Mouse (Mus musculus) CH12.LX (cell line): ENCODE data around the gene Phlpp2. TPM values are rescaled to one million over a fixed set of nuclear protein-coding genes. Genes with fewer than 3 reads are reported as not detected.

Experiments
- DNase-seq: peaks from one replicate; pipeline ENCODE4 v3.0.0-alpha.2; 2013; ENCODE audit errors: extremely low read depth
- H3K27ac ChIP-seq: 2 replicates; pipeline ENCODE4 v1.5.1; 2012; ENCODE audit warnings: low read depth, mild to moderate bottlenecking, control low read depth, moderate library complexity; ENCODE audit not compliant: insufficient read depth
- H3K27me3 ChIP-seq: replicated peaks from 2 replicates; pipeline ENCODE3; 2012; ENCODE audit warnings: inconsistent platforms
- H3K36me3 ChIP-seq, 2 experiments: replicated peaks in 1 of 2; 2 replicates each; pipeline versions ENCODE3 to v1.6.1; 2012; ENCODE audit warnings: inconsistent platforms in 1 of 2, low read length in 1 of 2, mild to moderate bottlenecking in 1 of 2, mixed read lengths in 1 of 2, moderate library complexity in 1 of 2; ENCODE audit not compliant: control insufficient read depth in 1 of 2, insufficient read depth in 1 of 2
- H3K4me1 ChIP-seq, 2 experiments: 2 replicates each; pipeline ENCODE4 v1.6.1; 2012; ENCODE audit warnings: inconsistent platforms in 1 of 2, moderate library complexity in 1 of 2; ENCODE audit not compliant: insufficient read depth in 2 of 2, control insufficient read depth in 1 of 2
- H3K4me2 ChIP-seq: 2 replicates; pipeline ENCODE4 v1.6.1; 2012; ENCODE audit warnings: low read depth, mild to moderate bottlenecking, control low read depth; ENCODE audit not compliant: poor library complexity, insufficient read depth, severe bottlenecking
- H3K4me3 ChIP-seq, 3 experiments: fragments of 150-350 bp in 1 of 3; sonication (generic) in 1 of 3; replicated peaks in 1 of 3; 2 replicates each; pipeline versions ENCODE3 to v1.5.1; 2011 to 2012; ENCODE audit warnings: low read depth in 2 of 3, low read length in 2 of 3, mild to moderate bottlenecking in 2 of 3, moderate library complexity in 2 of 3, control low read depth in 1 of 3, improper control_type of control experiment in 1 of 3, inconsistent platforms in 1 of 3, mixed read lengths in 1 of 3; ENCODE audit not compliant: poor library complexity in 1 of 3
- H3K79me2 ChIP-seq: replicated peaks from 2 replicates; pipeline ENCODE4 v1.6.1; 2012; ENCODE audit warnings: mild to moderate bottlenecking, moderate library complexity; ENCODE audit not compliant: control insufficient read depth, poor library complexity, insufficient read depth, severe bottlenecking; ENCODE audit errors: extremely low read depth
- H3K9ac ChIP-seq: 2 replicates; pipeline ENCODE4 v1.6.1; 2012; ENCODE audit warnings: low read depth, mild to moderate bottlenecking, control low read depth, moderate library complexity; ENCODE audit not compliant: insufficient read depth
- H3K9me3 ChIP-seq: replicated peaks from 2 replicates; pipeline ENCODE3; 2012; ENCODE audit warnings: low read length, inconsistent platforms, mixed read lengths
- BHLHE40 ChIP-seq: IDR thresholded peaks from 2 replicates; pipeline ENCODE4 v1.6.1; 2011; ENCODE audit warnings: mild to moderate bottlenecking, low read depth, low read length, improper control_type of control experiment
- CHD1 ChIP-seq: IDR thresholded peaks from 2 replicates; pipeline ENCODE4 v1.6.1; 2012; ENCODE audit warnings: low read depth, low read length, improper control_type of control experiment, inconsistent platforms
- ELF1 ChIP-seq: IDR thresholded peaks from 2 replicates; pipeline ENCODE4 v1.6.1; 2014; ENCODE audit warnings: low read depth, mild to moderate bottlenecking, inconsistent platforms, low read length, improper control_type of control experiment
- EP300 ChIP-seq: IDR thresholded peaks from 2 replicates; pipeline ENCODE4 v1.6.1; 2011; ENCODE audit warnings: low read length, improper control_type of control experiment
- ETS1 ChIP-seq: conservative IDR thresholded peaks from 2 replicates; pipeline ENCODE4 v1.6.1; 2012; ENCODE audit warnings: low read depth, mild to moderate bottlenecking, inconsistent platforms, low read length, improper control_type of control experiment, moderate library complexity
- GABPA ChIP-seq: IDR thresholded peaks from 2 replicates; pipeline ENCODE4 v1.6.1; 2012; ENCODE audit warnings: low read depth, low read length, improper control_type of control experiment, inconsistent platforms; ENCODE audit not compliant: insufficient replicate concordance
- JUN ChIP-seq: IDR thresholded peaks from 2 replicates; pipeline ENCODE4 v1.6.1; 2011; ENCODE audit warnings: low read depth, mild to moderate bottlenecking, low read length, improper control_type of control experiment, moderate library complexity; ENCODE audit not compliant: insufficient read depth
- JUND ChIP-seq: conservative IDR thresholded peaks from 2 replicates; pipeline ENCODE4 v1.6.1; 2011; ENCODE audit warnings: low read depth, low read length, improper control_type of control experiment
- KAT2A ChIP-seq: IDR thresholded peaks from 2 replicates; pipeline ENCODE4 v1.6.1; 2012; ENCODE audit warnings: low read length, improper control_type of control experiment, inconsistent platforms; ENCODE audit not compliant: insufficient replicate concordance
- MAFK ChIP-seq: IDR thresholded peaks from 2 replicates; pipeline ENCODE4 v1.6.1; 2011; ENCODE audit warnings: low read length, improper control_type of control experiment; ENCODE audit not compliant: insufficient replicate concordance
- MAX ChIP-seq: IDR thresholded peaks from 2 replicates; pipeline ENCODE4 v1.6.1; 2011; ENCODE audit warnings: low read length, improper control_type of control experiment
- MAZ ChIP-seq: IDR thresholded peaks from 2 replicates; pipeline ENCODE4 v1.6.1; 2012; ENCODE audit warnings: low read depth, mild to moderate bottlenecking, inconsistent platforms, low read length, improper control_type of control experiment, moderate library complexity
- MEF2A ChIP-seq: IDR thresholded peaks from 2 replicates; pipeline ENCODE4 v1.6.1; 2014; ENCODE audit warnings: low read depth, mild to moderate bottlenecking, inconsistent platforms, low read length, improper control_type of control experiment, borderline replicate concordance
- MXI1 ChIP-seq: IDR thresholded peaks from 2 replicates; pipeline ENCODE4 v1.6.1; 2011; ENCODE audit warnings: mild to moderate bottlenecking, low read depth, low read length, improper control_type of control experiment
- MYC ChIP-seq: IDR thresholded peaks from 2 replicates; pipeline ENCODE4 v1.6.1; 2011; ENCODE audit warnings: low read depth, mild to moderate bottlenecking, improper control_type of control experiment, low read length
- NELFE ChIP-seq: IDR thresholded peaks from 2 replicates; pipeline ENCODE4 v1.6.1; 2011; ENCODE audit warnings: low read depth, low read length, improper control_type of control experiment
- NRF1 ChIP-seq: IDR thresholded peaks from 2 replicates; pipeline ENCODE4 v1.6.1; 2014; ENCODE audit warnings: low read depth, mild to moderate bottlenecking, inconsistent platforms, low read length, improper control_type of control experiment, moderate library complexity
- PAX5 ChIP-seq: IDR thresholded peaks from 2 replicates; pipeline ENCODE4 v1.6.1; 2012; ENCODE audit warnings: low read length, inconsistent platforms, mixed read lengths
- POLR2A ChIP-seq: IDR thresholded peaks from 2 replicates; pipeline ENCODE4 v1.6.1; 2011; ENCODE audit warnings: low read depth, mild to moderate bottlenecking, improper control_type of control experiment, low read length
- POLR2AphosphoS2 ChIP-seq: IDR thresholded peaks from 2 replicates; pipeline ENCODE4 v1.6.1; 2011; ENCODE audit warnings: low read depth, low read length, improper control_type of control experiment
- RAD21 ChIP-seq: IDR thresholded peaks from 2 replicates; pipeline ENCODE4 v1.6.1; 2011; ENCODE audit warnings: low read depth, mild to moderate bottlenecking, low read length, improper control_type of control experiment, moderate library complexity
- RCOR1 ChIP-seq: conservative IDR thresholded peaks from 2 replicates; pipeline ENCODE4 v1.6.1; 2012; ENCODE audit warnings: low read depth, mild to moderate bottlenecking, inconsistent platforms, low read length, improper control_type of control experiment
- SIN3A ChIP-seq: IDR thresholded peaks from 2 replicates; pipeline ENCODE4 v1.6.1; 2012; ENCODE audit warnings: low read length, improper control_type of control experiment, inconsistent platforms
- SMC3 ChIP-seq: IDR thresholded peaks from 2 replicates; pipeline ENCODE4 v1.6.1; 2011; ENCODE audit warnings: low read depth, low read length, improper control_type of control experiment
- TBP ChIP-seq: conservative IDR thresholded peaks from 2 replicates; pipeline ENCODE4 v1.6.1; 2011; ENCODE audit warnings: low read depth, low read length, improper control_type of control experiment
- TCF12 ChIP-seq: IDR thresholded peaks from 2 replicates; pipeline ENCODE4 v1.6.1; 2014; ENCODE audit warnings: low read depth, mild to moderate bottlenecking, inconsistent platforms, low read length, improper control_type of control experiment
- UBTF ChIP-seq: IDR thresholded peaks from 2 replicates; pipeline ENCODE4 v1.6.1; 2012; ENCODE audit warnings: low read depth, mild to moderate bottlenecking, inconsistent platforms, low read length, improper control_type of control experiment, moderate library complexity
- USF1 ChIP-seq: IDR thresholded peaks from 2 replicates; pipeline ENCODE4 v1.6.1; 2014; ENCODE audit warnings: low read depth, mild to moderate bottlenecking, inconsistent platforms, low read length, improper control_type of control experiment
- USF2 ChIP-seq: conservative IDR thresholded peaks from 2 replicates; pipeline ENCODE4 v1.6.1; 2011; ENCODE audit warnings: low read depth, low read length, improper control_type of control experiment
- ZC3H11A ChIP-seq: IDR thresholded peaks from 2 replicates; pipeline ENCODE4 v1.6.1; 2012; ENCODE audit warnings: low read depth, mild to moderate bottlenecking, inconsistent platforms, low read length, improper control_type of control experiment
- ZMIZ1 ChIP-seq: IDR thresholded peaks from 2 replicates; pipeline ENCODE4 v1.6.1; 2012; ENCODE audit warnings: low read depth, mild to moderate bottlenecking, inconsistent platforms, low read length, improper control_type of control experiment
- ZNF384 ChIP-seq: IDR thresholded peaks from 2 replicates; pipeline ENCODE4 v1.6.1; 2012; ENCODE audit warnings: low read depth, low read length, improper control_type of control experiment, inconsistent platforms
- dilution Hi-C: fragments of 300-500 bp; cut with MboI; formaldehyde crosslinking; loops from 2 replicates; pipeline ENCODE4 v1.14.3; 2020; ENCODE audit warnings: low sequenced_read_pairs; ENCODE audit not compliant: extremely low pct_unique_long_range_greater_than_20kb, extremely low pct_ligation_motif_present
- in situ Hi-C: fragments of 300-500 bp; cut with MboI; formaldehyde crosslinking; loops from 3 replicates; pipeline ENCODE4 v1.14.3; 2019; ENCODE audit warnings: low sequenced_read_pairs, low pct_ligation_motif_present, low pct_unique_long_range_greater_than_20kb, mixed read lengths
- polyA plus RNA-seq: library from polyadenylated mRNA; unstranded; fragments of >175 nt; gene quantifications from 2 replicates; pipeline ENCODE4 v1.2.1, GENCODE M21; 2012; ENCODE audit warnings: low read depth; ENCODE audit not compliant: insufficient read length
- total RNA-seq, 2 experiments: library from RNA; depleted of rRNA; stranded (reverse); fragments of 300-350 nt in 1 of 2; fragments of >200 nt in 1 of 2; gene quantifications; 2 replicates each; pipeline ENCODE4 v1.2.3; 2012 to 2014

Gene Phlpp2
- total and polyA plus RNA-seq, 3 experiments: 3.1 to 9.2 (median 3.5) TPM

DNA sequence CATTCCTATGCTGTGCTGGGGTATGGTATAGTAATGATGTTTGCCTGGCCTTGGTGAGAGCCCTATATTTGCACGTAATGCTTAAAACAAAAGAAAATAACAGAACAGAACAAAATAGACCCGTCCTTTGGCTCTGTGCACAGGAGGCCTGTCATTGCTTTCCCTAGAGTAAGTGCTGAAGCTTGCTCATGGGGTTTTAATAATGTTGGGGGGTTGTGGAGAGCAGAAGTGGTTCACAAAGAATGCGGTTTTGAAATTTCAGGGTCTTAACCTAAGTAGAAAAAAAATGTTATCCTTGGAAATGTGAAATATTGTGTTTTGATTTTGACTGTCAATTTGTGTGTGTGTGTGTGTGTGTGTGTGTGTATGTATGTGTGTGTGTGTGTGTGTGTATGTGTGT, 19.4 kb upstream of the Phlpp2 start:
- H3K79me2 ChIP-seq: no peaks in the 10 kb centered on the region
- H3K9ac ChIP-seq: no peak overlapping the region
- TF ChIP-seq RCOR1 (no peak), ZC3H11A (no peak), EP300 (no peak), MEF2A (no peak), GABPA (no peak), TBP (no peak)
- H3K27ac ChIP-seq: no peak overlapping the region
- in situ Hi-C loops (no loop called here), dilution Hi-C loops (no loop called here)
- H3K4me2 ChIP-seq: no peak overlapping the region
- no peak overlapping the region for H3K4me3 ChIP-seq
- H3K36me3 ChIP-seq: peaks cover 43 to 82% of the 10 kb centered on the region in 2 experiments
- DNase-seq: no peak
- H3K27me3 ChIP-seq: no peaks in the 10 kb centered on the region
- H3K4me1 ChIP-seq: peaks cover 0 to 5% of the 10 kb centered on the region in 2 experiments; a peak in 2 of 4 replicates
- H3K9me3 ChIP-seq: no peaks in the 10 kb centered on the region

- no peaks in the 10 kb centered on the region for H3K9me3 ChIP-seq
- H3K4me1 ChIP-seq: peaks cover 2 to 17% of the 10 kb centered on the region in 2 experiments
- H3K4me3 ChIP-seq: no peak overlapping the region
- no peaks in the 10 kb centered on the region for H3K79me2 ChIP-seq
- dilution Hi-C loops (no loop called here), in situ Hi-C loops (loop anchor here (5.0 to 10.0 kb wide), 2 partner anchors 69 to 151 kb away; no protein-coding TSS in a partner anchor)
- no peak overlapping the region for H3K27ac ChIP-seq
- peak; percentile 80 for DNase-seq
- H3K4me2 ChIP-seq: no peak overlapping the region
- H3K9ac ChIP-seq: no peak overlapping the region
- H3K36me3 ChIP-seq: peaks cover 42 to 82% of the 10 kb centered on the region in 2 experiments
- H3K27me3 ChIP-seq: no peaks in the 10 kb centered on the region
- TF ChIP-seq USF2: no peak
- TF ChIP-seq ELF1: 0 out of 2 replicates have a peak, but pooled peaks have one; percentile 16
- TF ChIP-seq MAX: 0 out of 2 replicates have a peak, but pooled peaks have one; percentile 30
- TF ChIP-seq TBP: no peak
- no peak for TF ChIP-seq UBTF
- TF ChIP-seq SIN3A: 0 out of 2 replicates have a peak, but pooled peaks have one; percentile 31
- TF ChIP-seq SMC3: peak; percentile 92
- TF ChIP-seq USF1: no peak
- TF ChIP-seq KAT2A: no peak
- TF ChIP-seq JUN: no peak; the same call in 1 of the 2 replicates
- TF ChIP-seq BHLHE40: 0 out of 2 replicates have a peak, but pooled peaks have one; percentile 36
- TF ChIP-seq GABPA: no peak
- TF ChIP-seq POLR2AphosphoS2: no peak
- TF ChIP-seq POLR2A: no peak
- TF ChIP-seq MAFK: no peak
- no peak for TF ChIP-seq RCOR1
- TF ChIP-seq ETS1: no peak
- no peak for TF ChIP-seq TCF12
- 0 out of 2 replicates have a peak, but pooled peaks have one; percentile 32 for TF ChIP-seq NRF1
- TF ChIP-seq MYC: peak; percentile 86
- TF ChIP-seq ZC3H11A: peak; percentile 21; the same call in 1 of the 2 replicates
- 0 out of 2 replicates have a peak, but pooled peaks have one; percentile 31 for TF ChIP-seq MXI1
- peak; percentile 94 for TF ChIP-seq RAD21
- no peak for TF ChIP-seq ZNF384
- TF ChIP-seq ZMIZ1: no peak
- no peak for TF ChIP-seq CHD1
- TF ChIP-seq JUND: peak; percentile 53
- peak; percentile 64; the same call in 1 of the 2 replicates for TF ChIP-seq MEF2A
- peak; percentile 36; the same call in 1 of the 2 replicates for TF ChIP-seq NELFE
- no peak for TF ChIP-seq PAX5
- TF ChIP-seq MAZ: 0 out of 2 replicates have a peak, but pooled peaks have one; percentile 32
Observed at GRCm38 (mm10) chr8:109853423-109853822, 14.9 kb upstream of the Phlpp2 start.
